8 mouse cellular contexts compared by ENCODE assay signal in the genomic region with DNA sequence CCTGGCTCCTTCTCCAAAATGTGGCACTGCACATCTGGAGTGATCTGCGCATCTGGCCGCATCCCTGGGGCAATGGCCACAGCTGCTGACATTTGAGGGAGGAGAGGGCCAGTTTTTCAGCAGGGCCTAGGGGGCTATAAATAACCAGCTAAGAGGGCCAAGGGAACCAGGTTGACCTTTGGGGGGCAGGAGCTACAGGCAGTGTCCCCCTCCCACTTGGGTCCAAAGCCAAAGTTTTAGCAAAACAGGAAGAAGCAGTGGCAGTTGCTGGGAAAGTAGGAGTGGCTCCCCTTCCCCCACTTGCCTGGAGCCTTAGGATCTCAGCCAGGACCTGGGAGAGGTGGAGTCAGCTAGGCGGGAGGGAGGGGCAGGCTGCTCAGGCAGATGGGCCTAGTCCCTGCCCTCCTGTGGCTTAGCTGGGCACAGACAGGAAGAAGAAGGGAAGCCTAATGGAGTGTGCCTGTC. TPM values are rescaled to one million over a fixed set of nuclear protein-coding genes. Genes with fewer than 3 reads are reported as not detected.
DNase-seq lines count a peak whose midpoint lies in the region; TF ChIP-seq lines count a peak whose summit lies in the region.

No protein-coding gene starts in this region.

- no peaks in the 10 kb centered on the region for H3K36me3 ChIP-seq in ES-Bruce4 (ENCODE audit: control insufficient read depth, insufficient read depth, low read length, poor library complexity, severe bottlenecking)
- no peaks in the 10 kb centered on the region for H3K36me3 ChIP-seq in testis, adult 2 months (ENCODE audit: control insufficient read depth, insufficient read depth, low read length)

- H3K4me1 ChIP-seq in ES-Bruce4 (ENCODE audit: control insufficient read depth, insufficient read depth, low read length): peaks cover 1% of the 10 kb centered on the region
- peaks cover 11% of the 10 kb centered on the region; the same call in 1 of the 2 replicates for H3K4me1 ChIP-seq in testis, adult 2 months (ENCODE audit: control insufficient read depth, insufficient read depth, low read length)

- H3K27me3 ChIP-seq in ES-Bruce4 (ENCODE audit: control insufficient read depth, insufficient read depth, low read length, poor library complexity, severe bottlenecking): no peaks in the 10 kb centered on the region
- no peaks in the 10 kb centered on the region for H3K27me3 ChIP-seq in testis, adult 2 months (ENCODE audit: control insufficient read depth, insufficient read depth, low read length)

- H3K27ac ChIP-seq in ES-Bruce4 (ENCODE audit: insufficient read depth, low read length): no peak overlapping the region
- H3K27ac ChIP-seq in testis, adult 2 months (ENCODE audit: control insufficient read depth, insufficient read depth, low read depth, low read length): peak overlapping the region; percentile 19

- H3K9ac ChIP-seq in ES-Bruce4 (ENCODE audit: low read depth, poor library complexity, severe bottlenecking): no peak overlapping the region

- no peak for TF ChIP-seq CTCF in ES-Bruce4 (IDR thresholded peaks at IDR 0.05; ENCODE audit: low read depth, low read length)
- no peak; the same call in 1 of the 2 replicates for TF ChIP-seq CTCF in testis, adult 2 months (IDR thresholded peaks at IDR 0.05; ENCODE audit: control insufficient read depth, insufficient read depth, insufficient replicate concordance, low read depth, low read length)

- TF ChIP-seq EP300 in ES-Bruce4 (IDR thresholded peaks at IDR 0.05; ENCODE audit: insufficient read depth, low read depth, low read length): peak; percentile 43; the same call in 1 of the 2 replicates

- peak; percentile 82 for DNase-seq in adrenal gland, postnatal 10 days
- DNase-seq in heart, adult 11 months: peak; percentile 99
- DNase-seq in kidney, adult 18-20 months: peak; percentile 85
- DNase-seq in lung, adult 18-20 months: peak; percentile 90 to 94
- no peak for DNase-seq in spleen, postnatal 14 days (ENCODE audit: low spot score in 2 of 2)
- DNase-seq in layer of hippocampus, adult 18-20 months (ENCODE audit: low spot score in 2 of 2): no peak

- no peak overlapping the region for H3K4me3 ChIP-seq in ES-Bruce4 (ENCODE audit: low read depth, low read length)
- no peak overlapping the region for H3K4me3 ChIP-seq in testis, adult 2 months (ENCODE audit: control insufficient read depth, low read depth, low read length)

- H3K9me3 ChIP-seq in ES-Bruce4 (replicated peaks; ENCODE audit: control insufficient read depth, insufficient read depth, low read length, poor library complexity, severe bottlenecking): no peaks in the 10 kb centered on the region

- TF ChIP-seq POLR2A in ES-Bruce4 (IDR thresholded peaks at IDR 0.05; ENCODE audit: insufficient read depth, low read length): no peak
- no peak for TF ChIP-seq POLR2A in testis, adult 2 months (IDR thresholded peaks at IDR 0.05; ENCODE audit: control insufficient read depth, low read depth, low read length)

RNA-seq across cellular contexts. Expression of gene Hdac7, which starts 4.3 kb away (rescaled TPM):
- polyA plus RNA-seq in ES-Bruce4 (2011; ENCODE audit: insufficient read depth, insufficient read length, low read depth, missing spikeins): 14.4 and 16.9 TPM in 2 replicates
- total RNA-seq in adrenal gland, postnatal 10 days (2021): 10 to 100 TPM; 50.4 to 76.7 TPM
- 6.1 and 6.5 TPM in 2 replicates for polyA plus RNA-seq in testis, adult 2 months (2012; rRNA removed)
- 10 to 100 TPM; 17.9 to 20.7 TPM for total RNA-seq in layer of hippocampus, adult 18-20 months (2021)

Comparison
In these comparisons a context has a peak if more than half of its experiments do, and no peak if none do; other contexts are left out.
1. DNase-seq: peak in adrenal gland, postnatal 10 days (single experiment), heart, adult 11 months (single experiment), kidney, adult 18-20 months (single experiment) and lung, adult 18-20 months (2 of 2); none in spleen, postnatal 14 days (0 of 2) and layer of hippocampus, adult 18-20 months (0 of 2).